Mouse (Mus musculus): ENCODE results near the gene Parp11. TPM values are rescaled to one million over a fixed set of nuclear protein-coding genes. Genes with fewer than 3 reads are reported as not detected.
A peak's percentile ranks its signal among the peaks of the same experiment; 100 is the strongest.

The Parp11 gene
- polyA plus RNA-seq, 1 experiment from 2014 or later, result 8.2 TPM

DNA sequence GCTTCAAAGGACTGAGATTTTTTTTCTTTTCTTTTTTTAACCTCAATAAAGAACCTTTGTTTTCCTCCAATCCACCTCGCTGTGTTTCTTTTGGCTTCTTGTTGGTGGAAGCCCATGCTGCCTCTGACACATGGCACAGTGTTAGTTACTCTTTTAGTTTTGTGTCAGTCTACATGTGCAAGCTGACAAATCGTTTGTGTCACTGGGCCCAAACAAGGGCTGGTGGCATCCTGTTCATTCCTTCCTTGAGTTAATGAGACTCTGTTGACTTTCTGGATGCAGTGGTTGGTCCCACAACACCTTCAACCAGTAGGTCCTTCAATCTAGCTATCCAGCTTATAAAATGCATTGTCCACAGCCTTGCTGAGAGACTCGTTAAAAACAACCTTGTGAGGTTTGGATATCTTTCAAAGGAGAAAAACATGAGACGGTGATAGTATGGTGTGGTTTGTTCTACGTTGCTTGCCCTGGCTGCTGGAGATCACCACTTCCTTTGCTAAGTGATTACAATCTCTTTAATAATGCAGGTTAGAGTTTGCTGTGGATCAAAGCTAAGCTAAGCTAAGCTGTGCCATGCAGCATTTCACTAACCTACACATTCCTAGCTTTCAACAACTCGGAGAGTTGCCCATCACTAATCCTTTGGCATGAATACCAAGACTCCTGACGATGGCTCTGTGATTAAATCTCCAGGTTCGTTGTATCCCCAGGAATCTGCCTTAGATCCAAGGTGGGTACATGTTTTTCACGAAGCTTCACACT, 12.6 kb upstream of the Parp11 start:
- H3K4me2 ChIP-seq, result no peak overlapping the region
- H3K4me3 ChIP-seq, result no peak overlapping the region
- no peak overlapping the region for H3K9ac ChIP-seq
- H3K4me1 ChIP-seq, result no peaks in the 10 kb centered on the region
- no peak for ATAC-seq
- H3K9me3 ChIP-seq (replicated peaks), result no peaks in the 10 kb centered on the region
- peaks cover 3% of the 10 kb centered on the region; the same call in 1 of the 2 replicates for H3K27me3 ChIP-seq (replicated peaks)
- H3K27ac ChIP-seq, result no peak overlapping the region
- H3K36me3 ChIP-seq, result no peaks in the 10 kb centered on the region
- 49% methylated on average over 9 of the region's 9 CpGs for whole genome bisulfite sequencing (ENCODE audit: insufficient replicate concordance)

DNA sequence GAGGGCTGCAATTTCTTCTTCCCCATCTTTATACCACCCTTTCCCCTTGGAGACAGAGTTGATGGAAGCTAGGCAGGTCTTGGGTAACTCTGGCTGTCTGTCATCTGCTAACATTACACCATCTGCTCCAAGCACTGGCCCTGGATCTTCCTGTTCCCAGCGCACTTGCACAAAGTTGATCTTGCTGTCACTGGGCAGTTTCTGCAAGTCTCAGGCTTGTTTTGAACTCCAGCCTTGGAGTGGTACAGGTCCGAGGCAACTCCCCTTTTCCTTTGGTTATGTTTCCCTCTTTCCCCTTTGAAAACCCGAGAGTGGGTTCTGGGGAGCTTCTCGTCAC, 12.0 kb upstream of the Parp11 start:
- 63% methylated on average over 4 of the region's 4 CpGs for WGBS (ENCODE audit: insufficient replicate concordance)
- H3K9ac ChIP-seq, result no peak overlapping the region
- no peak overlapping the region for H3K27ac ChIP-seq
- no peak overlapping the region for H3K4me2 ChIP-seq
- peaks cover 3% of the 10 kb centered on the region; the same call in 1 of the 2 replicates for H3K27me3 ChIP-seq (replicated peaks)
- no peak for ATAC-seq
- no peak overlapping the region for H3K4me3 ChIP-seq
- no peaks in the 10 kb centered on the region for H3K9me3 ChIP-seq (replicated peaks)
- H3K36me3 ChIP-seq, result no peaks in the 10 kb centered on the region
- no peaks in the 10 kb centered on the region for H3K4me1 ChIP-seq

DNA sequence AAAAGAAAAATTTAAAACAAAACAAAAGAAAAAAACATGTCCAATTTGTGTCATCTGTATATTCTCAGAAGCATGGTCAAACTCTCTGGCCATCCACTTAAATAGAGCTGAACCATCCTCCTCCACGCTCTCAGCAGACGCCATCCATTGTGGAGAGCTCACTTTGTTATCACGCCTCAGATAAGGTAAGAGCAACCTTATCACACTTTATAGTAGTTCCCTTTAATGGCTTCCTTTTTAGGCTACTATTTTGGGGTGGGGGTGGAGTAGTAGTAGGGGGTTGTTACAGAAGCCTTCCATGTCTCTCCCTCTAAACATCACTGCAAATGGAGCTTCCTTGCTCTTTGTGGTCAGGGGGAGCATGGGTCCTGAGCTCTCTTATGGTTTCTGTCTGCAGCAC, 7.6 kb upstream of the Parp11 start:
- WGBS (ENCODE audit: insufficient replicate concordance), result 33% methylated on average over 3 of the region's 3 CpGs
- no peaks in the 10 kb centered on the region for H3K9me3 ChIP-seq (replicated peaks)
- H3K9ac ChIP-seq, result no peak overlapping the region
- H3K4me3 ChIP-seq, result no peak overlapping the region
- H3K4me1 ChIP-seq, result peaks cover 5% of the 10 kb centered on the region; the same call in 1 of the 2 replicates
- H3K27ac ChIP-seq, result no peak overlapping the region
- ATAC-seq, result no peak
- no peak overlapping the region for H3K4me2 ChIP-seq
- peaks cover 7% of the 10 kb centered on the region; the same call in 1 of the 2 replicates for H3K27me3 ChIP-seq (replicated peaks)
- H3K36me3 ChIP-seq, result no peaks in the 10 kb centered on the region

DNA sequence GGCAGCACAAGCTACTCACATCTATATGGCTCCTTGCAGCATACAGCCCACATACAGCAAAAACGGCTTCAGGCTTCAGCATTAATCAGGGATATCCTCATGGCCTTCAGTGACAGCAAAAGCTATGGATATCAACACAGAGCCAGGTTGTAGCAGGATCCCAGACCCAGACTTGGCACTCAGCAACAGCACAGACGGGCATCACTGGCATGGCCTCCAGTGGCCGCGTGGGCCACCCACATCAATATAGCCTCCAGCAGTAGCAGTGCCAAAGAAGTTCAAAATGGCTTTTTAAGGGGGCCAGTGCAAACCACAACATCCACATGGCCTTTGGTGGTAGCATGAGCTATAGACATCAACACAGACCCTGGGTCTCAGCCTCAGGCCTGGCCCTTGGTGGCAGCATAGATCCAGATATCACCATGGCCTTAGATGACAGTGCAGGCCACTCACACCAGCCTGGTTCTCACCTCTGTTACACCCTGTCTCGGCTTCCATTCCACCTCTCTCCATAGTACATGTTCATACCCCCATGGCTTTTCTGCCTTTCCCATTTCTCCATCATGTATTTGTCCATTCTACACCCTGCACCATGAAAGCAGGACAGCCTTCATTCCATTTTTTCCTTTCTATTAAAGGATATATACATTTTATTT, 7.0 kb upstream of the Parp11 start:
- Histone ChIP-seq H3K36me3 (no peaks in the 10 kb centered on the region), H3K9ac (no peak overlapping the region), H3K27me3 (replicated peaks) (peaks cover 7% of the 10 kb centered on the region; the same call in 1 of the 2 replicates), H3K27ac (no peak overlapping the region), H3K4me3 (no peak overlapping the region), H3K4me1 (peaks cover 11% of the 10 kb centered on the region; the same call in 1 of the 2 replicates), H3K9me3 (replicated peaks) (no peaks in the 10 kb centered on the region), H3K4me2 (no peak overlapping the region)
- no peak for ATAC-seq
- WGBS (ENCODE audit: insufficient replicate concordance), result 76% methylated on average over 5 of the region's 5 CpGs

DNA sequence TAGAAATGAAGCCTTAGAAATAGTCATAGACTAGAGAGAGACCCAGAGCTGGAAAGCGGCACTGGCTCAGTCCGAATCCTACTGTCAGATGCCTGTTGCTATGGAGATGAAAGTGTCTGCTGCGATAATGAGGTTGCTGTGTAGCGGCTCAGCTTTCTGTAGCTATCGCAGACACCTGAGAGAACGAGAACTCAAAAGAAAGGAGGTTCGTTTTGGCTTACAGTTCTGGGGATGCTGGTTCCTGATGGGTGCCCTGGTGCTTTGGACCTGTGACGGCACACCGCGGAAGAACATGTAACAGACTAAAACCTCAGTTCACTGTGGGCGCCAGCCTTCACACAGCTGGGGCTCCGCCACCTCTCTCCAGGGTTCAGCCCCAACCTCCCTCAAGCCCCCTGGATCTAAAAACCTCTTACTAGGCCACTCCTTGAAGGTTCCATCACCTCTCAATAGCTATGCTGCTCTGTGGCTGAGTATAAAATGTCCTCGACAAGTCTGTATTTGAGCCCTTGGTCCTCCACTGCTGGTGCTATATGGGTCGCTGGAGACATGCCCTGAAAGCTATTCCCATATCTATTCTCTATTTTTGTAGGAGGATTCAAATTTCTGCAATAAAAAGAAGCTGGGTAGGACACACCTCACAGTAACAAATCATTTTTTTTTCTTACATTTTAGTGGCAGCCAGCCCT, 6.1 kb upstream of the Parp11 start:
- no peak overlapping the region for H3K27ac ChIP-seq
- H3K9me3 ChIP-seq (replicated peaks), result no peaks in the 10 kb centered on the region
- no peak overlapping the region for H3K9ac ChIP-seq
- peaks cover 4% of the 10 kb centered on the region; the same call in 1 of the 2 replicates for H3K27me3 ChIP-seq (replicated peaks)
- no peaks in the 10 kb centered on the region for H3K36me3 ChIP-seq
- ATAC-seq, result no peak
- H3K4me3 ChIP-seq, result no peak overlapping the region
- WGBS (ENCODE audit: insufficient replicate concordance), result 57% methylated on average over 14 of the region's 14 CpGs
- H3K4me2 ChIP-seq, result no peak overlapping the region
- peaks cover 19% of the 10 kb centered on the region for H3K4me1 ChIP-seq

DNA sequence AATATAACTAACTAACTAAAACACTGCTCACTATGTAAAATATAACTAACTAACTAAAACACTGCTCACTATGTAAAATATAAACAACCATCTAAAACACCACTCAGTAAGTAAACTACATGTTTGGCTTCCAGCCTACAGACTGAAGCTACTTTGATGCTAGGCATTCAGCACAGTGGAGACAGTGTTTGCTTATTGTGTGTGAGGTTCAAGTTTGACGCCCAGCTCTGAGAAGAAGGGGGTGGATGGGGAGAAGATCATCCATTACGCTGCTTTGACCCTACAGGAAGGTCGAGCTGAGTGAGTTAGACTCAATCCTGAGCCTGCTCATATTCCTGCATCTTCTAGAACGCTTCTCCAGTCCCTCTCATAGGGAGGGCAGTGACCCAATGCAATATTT, 4.1 kb upstream of the Parp11 start:
- WGBS (ENCODE audit: insufficient replicate concordance), result 59% methylated on average over 4 of the region's 4 CpGs
- H3K9me3 ChIP-seq (replicated peaks), result no peaks in the 10 kb centered on the region
- peaks cover 4% of the 10 kb centered on the region; the same call in 1 of the 2 replicates for H3K27me3 ChIP-seq (replicated peaks)
- H3K27ac ChIP-seq, result no peak overlapping the region
- H3K36me3 ChIP-seq, result no peaks in the 10 kb centered on the region
- no peak overlapping the region for H3K4me3 ChIP-seq
- H3K9ac ChIP-seq, result no peak overlapping the region
- no peak overlapping the region for H3K4me2 ChIP-seq
- ATAC-seq, result no peak
- H3K4me1 ChIP-seq, result peaks cover 19% of the 10 kb centered on the region

DNA sequence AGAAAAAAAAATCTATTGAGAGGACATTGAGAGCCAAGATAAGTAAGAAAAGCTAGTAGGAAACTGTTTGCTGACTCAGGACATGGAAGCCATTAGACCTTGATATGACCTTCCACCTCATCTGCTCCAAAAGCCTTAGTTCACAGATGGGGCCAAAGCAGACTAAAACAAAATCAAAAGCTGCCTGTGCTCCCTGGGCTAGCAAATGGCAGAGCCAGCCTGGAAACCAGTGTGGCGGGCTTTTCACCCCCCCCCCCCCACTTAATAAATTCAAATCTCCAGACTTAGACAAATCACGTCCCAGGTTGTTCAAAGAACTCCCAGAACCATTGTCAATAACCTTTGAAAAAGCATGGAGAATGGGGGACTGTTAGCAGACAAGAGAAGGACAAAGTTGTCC, 2.7 kb upstream of the Parp11 start:
- peaks cover 19% of the 10 kb centered on the region for H3K4me1 ChIP-seq
- no peak overlapping the region for H3K4me2 ChIP-seq
- ATAC-seq, result no peak
- 48% methylated on average over 2 of the region's 2 CpGs for WGBS (ENCODE audit: insufficient replicate concordance)
- H3K4me3 ChIP-seq, result no peak overlapping the region
- no peaks in the 10 kb centered on the region for H3K9me3 ChIP-seq (replicated peaks)
- peaks cover 15% of the 10 kb centered on the region for H3K27me3 ChIP-seq (replicated peaks)
- no peak overlapping the region for H3K27ac ChIP-seq
- H3K9ac ChIP-seq, result no peak overlapping the region
- H3K36me3 ChIP-seq, result no peaks in the 10 kb centered on the region

DNA sequence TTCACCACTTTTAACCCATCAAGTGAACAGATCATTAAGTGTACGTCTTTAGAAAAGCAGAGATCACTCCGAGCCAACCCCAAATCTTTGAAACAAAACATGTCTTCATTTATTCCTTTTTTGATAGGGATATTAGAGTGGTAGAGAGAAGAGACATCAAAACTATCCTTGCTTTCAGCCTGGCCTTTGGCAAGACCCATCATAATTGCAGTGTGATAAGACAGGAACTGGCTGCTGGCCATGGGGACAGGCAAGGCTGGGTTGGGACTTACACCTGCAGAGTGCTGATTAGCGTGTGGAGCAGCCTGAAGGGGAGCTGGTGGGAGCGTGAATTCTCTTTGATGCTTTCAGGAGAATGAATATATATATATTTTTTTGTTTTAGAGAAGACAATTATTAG, 2.2 kb upstream of the Parp11 start:
- ATAC-seq, result peak; percentile 93
- Histone ChIP-seq H3K27ac (no peak overlapping the region), H3K4me2 (no peak overlapping the region), H3K36me3 (no peaks in the 10 kb centered on the region), H3K4me3 (no peak overlapping the region), H3K27me3 (replicated peaks) (peaks cover 19% of the 10 kb centered on the region), H3K9me3 (replicated peaks) (no peaks in the 10 kb centered on the region), H3K4me1 (peaks cover 19% of the 10 kb centered on the region), H3K9ac (no peak overlapping the region)
- WGBS (ENCODE audit: insufficient replicate concordance), result 42% methylated on average over 4 of the region's 4 CpGs

DNA sequence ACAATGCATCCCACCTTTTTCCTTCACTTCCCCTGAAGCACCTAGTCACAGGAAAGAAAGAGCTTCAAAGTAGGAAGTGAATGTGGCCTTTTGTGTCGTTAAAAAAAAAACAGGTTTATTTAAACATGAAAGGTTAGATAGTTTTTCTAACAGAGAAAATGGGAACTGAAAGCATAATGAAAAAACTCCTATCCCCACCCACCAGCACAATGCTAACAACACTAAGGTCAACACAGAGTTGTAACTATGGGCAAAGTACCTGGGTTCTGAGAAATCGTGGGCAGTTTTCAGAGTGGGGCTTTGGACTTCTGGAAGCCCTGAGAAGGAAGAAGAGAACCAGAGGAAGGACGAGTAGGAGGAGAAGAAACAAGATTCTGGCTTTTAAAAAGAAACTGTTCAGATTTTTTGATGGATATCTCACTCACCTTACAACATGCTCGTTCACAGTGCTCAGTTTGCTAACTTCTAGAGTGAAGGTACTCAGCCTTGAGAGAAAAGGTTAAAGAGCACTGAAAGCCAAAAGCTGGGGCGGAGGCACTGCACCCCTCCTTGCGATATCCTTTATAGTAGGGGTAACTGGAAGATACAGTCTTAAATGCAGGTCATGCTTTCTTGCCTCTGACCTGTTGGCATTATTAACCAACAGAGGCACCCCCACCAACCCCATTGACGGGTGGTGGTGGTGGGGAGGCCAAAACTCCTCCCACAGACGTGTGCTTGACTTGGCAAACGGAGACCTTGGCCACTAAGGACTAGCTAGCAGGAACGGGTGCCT, 1.2 kb downstream of the Parp11 start:
- 44% methylated on average over 10 of the region's 10 CpGs for WGBS (ENCODE audit: insufficient replicate concordance)
- Histone ChIP-seq H3K4me3 (no peak overlapping the region), H3K9ac (no peak overlapping the region), H3K9me3 (replicated peaks) (no peaks in the 10 kb centered on the region), H3K27ac (no peak overlapping the region), H3K27me3 (replicated peaks) (peaks cover 32% of the 10 kb centered on the region), H3K36me3 (no peaks in the 10 kb centered on the region), H3K4me1 (peaks cover 19% of the 10 kb centered on the region), H3K4me2 (no peak overlapping the region)
- ATAC-seq, result no peak

DNA sequence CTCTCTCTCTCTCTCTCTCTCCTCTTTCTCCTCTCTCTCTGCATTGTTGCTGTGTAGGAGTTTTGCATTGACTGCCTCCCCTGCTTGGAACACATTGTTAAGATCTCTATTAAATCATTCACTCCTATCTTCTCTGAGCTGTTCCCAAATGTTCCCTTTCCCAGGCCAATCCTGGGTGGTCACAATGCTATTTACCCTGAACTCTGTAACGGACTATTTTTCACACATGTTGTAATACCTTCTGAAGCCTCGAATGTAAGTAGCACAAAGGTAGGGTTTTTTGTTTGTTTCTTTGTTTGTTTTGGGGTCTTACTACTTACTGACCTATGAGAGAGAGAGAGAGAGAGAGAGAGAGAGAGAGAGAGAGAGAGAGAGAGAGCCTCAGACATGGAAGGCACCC, 2.2 kb downstream of the Parp11 start:
- Histone ChIP-seq H3K27ac (no peak overlapping the region), H3K9me3 (replicated peaks) (no peaks in the 10 kb centered on the region), H3K4me1 (peaks cover 21% of the 10 kb centered on the region), H3K4me2 (no peak overlapping the region), H3K36me3 (no peaks in the 10 kb centered on the region), H3K4me3 (no peak overlapping the region), H3K27me3 (replicated peaks) (peaks cover 32% of the 10 kb centered on the region), H3K9ac (no peak overlapping the region)
- ATAC-seq, result no peak
- 48% methylated on average over 2 of the region's 2 CpGs for WGBS (ENCODE audit: insufficient replicate concordance)

DNA sequence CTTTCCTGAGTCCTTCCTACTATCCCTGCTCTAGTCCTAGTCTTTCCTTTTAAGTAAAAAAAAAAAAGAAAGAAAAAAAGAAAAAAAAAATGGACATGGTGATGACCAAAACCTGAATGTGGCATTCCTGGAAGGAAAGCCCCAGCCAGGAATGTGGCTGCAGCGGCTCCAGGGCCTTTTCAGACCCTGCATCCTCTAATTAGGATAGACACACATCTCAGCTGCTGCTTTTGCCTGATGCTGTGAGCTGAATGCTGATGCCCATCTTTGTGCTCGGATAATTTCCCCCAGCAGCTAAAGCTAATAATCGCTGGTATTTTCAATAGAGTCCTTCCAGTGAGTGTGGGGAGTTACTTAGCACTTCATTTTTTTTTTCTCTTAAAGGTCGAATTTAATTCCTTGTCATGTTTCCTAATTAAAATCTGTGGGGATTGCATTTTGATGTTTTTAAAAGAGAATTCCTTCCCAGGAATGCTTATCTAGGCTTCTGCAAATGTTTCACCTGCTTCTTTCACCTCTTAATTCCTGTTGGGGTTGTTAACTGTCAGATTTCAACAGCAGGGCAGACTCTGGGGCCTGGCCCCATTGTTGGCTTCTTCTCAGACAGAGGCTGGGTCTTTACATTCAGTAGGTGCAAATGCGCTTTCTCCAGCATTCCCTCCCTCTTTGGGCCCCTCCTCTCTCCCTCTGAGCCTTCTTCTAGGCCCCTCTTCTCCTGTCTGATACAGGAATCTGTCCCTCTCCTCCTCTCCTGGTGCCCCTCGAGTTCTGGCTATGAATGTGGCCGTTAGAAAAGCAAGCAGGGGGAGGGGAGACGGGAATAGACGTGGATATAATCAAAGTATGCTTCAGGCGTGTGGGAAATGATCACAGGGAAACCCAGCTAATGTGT, 3.1 kb downstream of the Parp11 start:
- Histone ChIP-seq H3K9ac (no peak overlapping the region), H3K27me3 (replicated peaks) (peaks cover 32% of the 10 kb centered on the region), H3K4me2 (no peak overlapping the region), H3K36me3 (no peaks in the 10 kb centered on the region), H3K9me3 (replicated peaks) (no peaks in the 10 kb centered on the region), H3K4me1 (peaks cover 19% of the 10 kb centered on the region), H3K4me3 (no peak overlapping the region), H3K27ac (no peak overlapping the region)
- WGBS (ENCODE audit: insufficient replicate concordance), result 33% methylated on average over 10 of the region's 10 CpGs
- ATAC-seq, result no peak

Data from liver, embryonic 12.5 days (tissue).